Mouse (Mus musculus) lung, adult 2 months (tissue): Measurements from ENCODE around the gene Olfr204.
"Not testable (repeated sequence)": the region's sequence is repeated elsewhere in the genome, so short reads cannot be mapped to it uniquely, and the experiment has no call there.

Source experiments
- CTCF ChIP-seq: fragments of 200-500 bp; IDR thresholded peaks from 2 replicates; pipeline ENCODE4 v1.5.1; 2011; ENCODE audit warnings: mild to moderate bottlenecking, low read length, control low read depth; ENCODE audit not compliant: insufficient read depth
- POLR2A ChIP-seq: fragments of 200-500 bp; IDR thresholded peaks from 2 replicates; pipeline ENCODE4 v1.6.1; 2011; ENCODE audit warnings: low read depth, mild to moderate bottlenecking, control low read depth, low read length, borderline replicate concordance; ENCODE audit errors: extremely low read depth

DNA sequence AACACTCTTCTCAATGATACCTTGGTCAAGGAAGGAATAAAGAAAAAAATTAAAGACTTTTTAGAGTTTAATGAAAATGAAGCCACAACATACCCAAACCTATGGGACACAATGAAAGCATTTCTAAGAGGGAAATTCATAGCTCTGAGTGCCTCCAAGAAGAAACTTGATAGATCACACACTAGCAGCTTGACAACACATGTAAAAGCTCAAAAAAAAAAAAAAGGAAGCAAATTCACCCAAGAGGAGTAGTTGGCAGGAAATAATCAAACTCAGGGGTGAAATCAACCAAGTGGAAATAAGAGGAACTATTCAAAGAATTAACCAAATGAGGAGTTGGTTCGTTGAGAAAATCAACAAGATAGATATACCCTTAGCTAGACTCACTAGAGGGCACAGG is 5.2 kb upstream of the Olfr204 start:
- not testable (repeated sequence) for TF ChIP-seq POLR2A, CTCF
